Mouse (Mus musculus) Muller cell, postnatal 12 days (primary cell): ENCODE measurements around the gene Sema3a.

Source experiments
- DNase-seq: peaks from one replicate; pipeline ENCODE4 v3.0.0-alpha.2; 2015; ENCODE audit errors: inconsistent ontology term

The Sema3a gene

DNA sequence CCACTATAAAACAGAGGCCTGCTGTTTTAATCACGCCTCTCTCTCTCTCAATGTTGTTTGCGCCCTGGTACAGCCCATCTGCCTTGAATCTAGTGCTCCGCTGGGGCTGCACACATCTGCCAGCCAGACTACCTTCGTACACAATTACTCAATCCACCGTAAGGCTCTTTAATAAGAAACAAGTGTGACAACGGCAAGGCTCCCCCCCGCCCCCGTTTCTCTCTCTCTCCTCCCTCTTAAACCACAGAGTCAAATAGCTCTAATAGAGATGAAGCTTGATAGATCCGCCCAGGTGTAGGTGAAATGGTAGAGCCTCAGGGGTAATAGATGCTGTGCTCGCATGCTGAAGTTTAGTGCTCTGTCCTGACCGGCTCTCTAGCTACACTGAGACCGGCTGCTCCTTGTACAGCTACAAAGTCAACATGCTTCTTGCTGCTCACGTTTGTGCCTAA is at the start of gene Sema3a:
TSS of gene Sema3a (plus strand) at position 174 of the 452 bp plus-strand sequence.
- peak; percentile 12 for DNase-seq

DNA sequence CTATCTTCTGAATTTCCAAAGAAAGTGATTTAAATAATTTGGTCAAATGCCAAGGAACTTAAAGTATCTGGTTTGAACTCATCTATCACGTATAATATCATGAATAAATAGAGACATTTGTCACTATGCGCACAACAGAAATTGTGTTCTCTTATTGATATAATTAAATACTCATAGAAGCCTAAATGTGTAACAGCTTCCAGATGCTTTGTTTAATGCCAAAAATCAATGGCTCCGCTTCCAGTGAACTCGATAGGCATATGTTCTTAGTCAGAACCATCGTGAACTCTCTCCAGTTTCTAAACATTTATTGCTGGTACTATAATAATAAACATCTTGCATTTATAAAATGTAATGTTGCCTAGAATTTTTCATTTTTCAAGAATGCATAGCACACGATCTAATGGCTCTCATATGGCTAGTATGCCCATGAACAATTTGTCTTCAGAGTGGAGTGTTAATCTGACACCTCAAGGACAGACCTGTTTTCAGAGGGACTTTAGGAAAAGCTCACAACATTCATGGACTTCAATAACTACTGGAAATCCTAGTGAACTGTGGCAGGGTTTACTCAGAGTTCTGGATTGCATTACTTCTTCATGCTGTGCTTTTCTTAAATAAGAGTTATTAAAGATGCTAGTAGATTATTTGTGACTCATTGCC is 40.3 kb upstream of the Sema3a start:
- no peak for DNase-seq

DNA sequence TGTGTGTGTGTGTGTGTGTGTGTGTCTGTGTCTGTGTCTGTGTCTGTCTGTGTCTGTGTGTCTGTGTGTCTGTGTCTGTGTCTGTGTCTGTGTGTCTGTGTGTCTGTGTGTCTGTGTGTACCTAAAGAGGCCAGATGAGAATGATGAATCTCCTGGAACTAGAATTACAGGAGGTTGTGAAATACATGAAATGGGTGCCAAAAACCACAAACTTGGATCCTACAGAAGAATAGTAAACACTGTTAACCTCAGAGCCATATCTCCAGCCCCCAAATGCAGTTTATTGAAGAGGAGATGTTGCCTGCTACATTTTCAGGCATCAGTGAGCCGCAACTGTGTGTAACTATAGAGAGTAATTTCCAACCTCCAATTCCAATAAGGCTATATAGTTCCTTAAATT is 34.8 kb upstream of the Sema3a start:
- peak; percentile 5 for DNase-seq

DNA sequence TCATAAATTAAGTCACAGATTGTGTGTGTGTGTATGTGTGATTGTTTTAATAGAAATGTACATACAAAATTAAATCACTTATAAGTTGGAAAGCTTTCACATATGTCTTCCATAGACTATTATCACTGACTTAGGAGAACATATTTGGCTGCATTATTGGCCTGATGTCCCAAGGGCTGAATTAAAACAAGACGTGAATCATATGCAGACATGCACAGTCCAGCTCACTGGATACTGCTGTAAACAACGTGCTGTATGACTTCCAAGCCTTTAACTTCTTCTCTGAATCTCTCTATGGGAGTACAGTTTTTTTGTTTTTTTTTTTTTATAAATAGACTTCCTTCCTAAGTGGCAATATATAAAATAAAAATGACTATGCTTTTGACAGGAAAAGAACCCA is 15.7 kb upstream of the Sema3a start:
- DNase-seq = no peak

DNA sequence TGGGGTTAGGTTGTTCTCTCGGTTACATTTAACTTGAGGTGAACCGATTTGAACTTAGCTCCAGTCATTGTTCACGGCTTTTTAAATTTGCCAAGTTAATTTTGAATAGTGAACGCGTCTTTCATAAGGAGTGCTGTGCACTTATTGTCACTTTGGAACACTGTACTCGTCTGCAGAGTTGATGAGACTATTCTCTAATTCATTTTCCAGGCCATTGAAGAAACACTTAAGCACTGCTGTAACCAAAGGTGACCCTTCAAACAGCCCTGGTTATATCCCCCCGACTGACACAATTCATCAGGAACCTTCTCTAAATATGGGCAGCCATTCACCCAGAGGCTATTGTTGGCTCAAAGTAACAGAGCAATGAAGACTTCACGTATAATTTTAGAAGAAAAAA is 8.0 kb upstream of the Sema3a start:
- DNase-seq = peak; percentile 26

DNA sequence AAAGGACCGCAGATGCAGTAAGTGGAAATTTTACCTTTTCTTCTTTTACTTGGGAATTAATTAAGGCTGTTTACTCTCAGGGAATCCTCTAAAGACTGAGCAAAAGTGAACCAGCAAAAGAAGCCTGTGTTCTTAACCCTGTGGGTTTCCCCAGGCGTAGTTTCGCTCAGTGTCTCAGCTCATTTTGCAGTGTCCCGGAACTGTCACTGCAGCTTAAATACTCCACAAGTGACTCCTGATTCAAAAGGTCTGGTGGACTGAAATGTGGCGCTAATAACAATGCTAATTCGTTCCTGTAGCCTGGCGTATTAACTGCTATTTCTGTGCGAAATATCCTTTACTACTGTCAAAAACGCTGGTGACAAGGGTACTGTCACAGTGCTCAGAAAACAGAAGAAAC is 543 bp downstream of the Sema3a start:
- peak; percentile 11 for DNase-seq

DNA sequence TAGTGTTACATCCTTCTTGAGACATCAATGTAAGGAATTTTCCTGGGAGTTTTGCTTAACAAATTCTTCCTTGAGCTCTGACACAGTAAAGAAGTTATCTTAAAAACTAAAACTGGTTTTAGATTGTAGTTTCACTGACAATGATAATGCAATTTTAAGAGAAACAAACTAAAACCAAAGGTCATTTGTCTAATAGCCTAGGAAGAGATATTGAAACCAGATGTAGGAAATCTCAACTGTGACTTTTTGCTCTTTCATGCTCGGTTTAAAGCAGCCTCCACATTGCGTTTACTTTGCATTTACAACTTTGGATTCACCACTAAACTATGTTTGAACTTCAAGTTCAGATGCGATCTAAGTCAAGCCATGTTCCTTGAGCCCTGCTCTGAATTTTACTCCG is 982 bp downstream of the Sema3a start:
- no peak for DNase-seq

DNA sequence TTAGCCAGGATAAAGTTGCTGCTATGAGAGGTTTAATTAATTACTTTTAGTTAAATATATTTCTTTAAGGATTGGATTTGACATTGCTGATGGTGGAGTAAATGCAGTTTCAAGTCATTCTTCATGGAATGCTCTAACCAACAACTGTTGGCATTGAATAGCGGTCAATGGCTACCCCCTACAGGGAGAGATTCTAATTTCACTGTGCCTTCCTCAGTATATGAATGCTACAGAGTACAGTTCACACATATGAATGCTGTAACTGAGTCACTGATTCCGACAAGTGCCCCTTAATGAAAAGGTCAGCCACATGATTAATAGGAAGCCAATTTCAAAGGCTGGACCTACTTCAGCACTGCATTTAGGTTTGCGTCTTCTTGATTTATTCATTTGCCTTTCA is 1.9 kb downstream of the Sema3a start:
- DNase-seq = no peak

DNA sequence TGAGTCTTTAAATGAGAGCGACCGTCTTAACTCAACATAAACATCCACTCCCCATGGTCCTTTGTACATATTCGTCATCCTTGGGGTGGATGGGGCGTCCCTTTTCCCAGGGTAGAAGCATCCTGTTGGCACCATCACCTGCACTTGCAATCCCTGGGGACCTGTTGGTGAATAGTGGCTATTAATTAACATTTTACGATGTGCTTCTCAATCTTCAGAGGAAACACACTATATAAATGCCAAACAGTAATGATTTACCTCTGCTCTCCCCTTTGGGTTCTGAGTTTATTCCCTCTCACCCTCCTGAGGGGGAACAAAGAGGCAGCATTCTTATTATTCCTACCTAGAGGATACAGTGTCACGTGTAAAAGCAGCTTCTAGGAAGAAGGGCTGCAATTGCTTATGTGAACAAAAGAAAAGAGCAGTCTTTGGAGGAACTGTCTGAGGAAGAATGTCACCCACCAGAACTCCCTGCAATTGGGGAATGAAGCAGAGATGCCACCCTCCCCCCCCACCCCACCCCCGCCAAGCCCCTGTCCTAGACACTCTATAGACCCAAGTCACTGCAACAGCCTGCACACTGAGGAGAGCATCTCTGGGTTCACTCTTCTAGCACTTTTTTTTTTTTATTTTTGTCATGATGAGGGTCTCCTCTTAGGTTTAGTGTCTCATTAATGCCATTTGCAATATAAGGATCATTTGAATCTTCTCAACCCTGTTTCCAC is 19.7 kb downstream of the Sema3a start:
- no peak for DNase-seq

DNA sequence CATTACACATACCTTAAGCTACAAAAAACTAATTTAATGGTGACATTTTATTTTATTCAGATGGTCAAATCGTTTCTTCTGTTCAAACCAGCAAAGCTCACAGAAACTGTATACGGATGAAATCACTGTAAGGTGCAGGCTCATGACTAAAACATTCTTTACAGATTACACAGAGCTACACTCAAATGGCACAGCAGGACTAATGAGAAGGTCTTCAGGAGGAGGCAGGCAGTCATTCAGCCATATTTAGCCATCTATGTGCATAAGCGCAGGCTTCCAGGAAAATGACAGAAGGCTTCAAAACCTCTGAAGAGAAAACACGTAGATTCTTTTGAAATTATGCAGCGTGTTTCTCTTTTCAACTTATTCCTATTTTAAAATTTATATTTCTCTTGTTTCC is 24.7 kb downstream of the Sema3a start:
- peak; percentile 51 for DNase-seq

DNA sequence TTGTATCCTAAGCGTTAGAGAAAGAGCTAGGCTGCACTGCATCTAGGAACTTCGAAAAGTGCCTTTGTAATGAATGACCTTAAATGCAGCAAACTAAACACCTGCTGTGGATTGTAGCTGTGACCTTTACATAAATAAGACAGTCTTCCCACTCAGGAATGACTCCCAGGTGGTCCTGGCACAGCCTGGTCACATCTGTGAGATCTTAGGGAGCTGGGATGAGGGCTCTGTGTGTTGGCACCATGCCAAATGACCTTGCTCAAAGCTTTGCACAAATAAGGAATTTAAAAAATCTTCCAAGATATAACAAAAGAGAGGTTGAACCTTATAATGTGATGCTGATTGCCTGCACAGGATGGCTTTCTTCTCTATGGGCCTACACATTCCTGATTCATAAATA is 25.8 kb downstream of the Sema3a start:
- peak; percentile 29 for DNase-seq

DNA sequence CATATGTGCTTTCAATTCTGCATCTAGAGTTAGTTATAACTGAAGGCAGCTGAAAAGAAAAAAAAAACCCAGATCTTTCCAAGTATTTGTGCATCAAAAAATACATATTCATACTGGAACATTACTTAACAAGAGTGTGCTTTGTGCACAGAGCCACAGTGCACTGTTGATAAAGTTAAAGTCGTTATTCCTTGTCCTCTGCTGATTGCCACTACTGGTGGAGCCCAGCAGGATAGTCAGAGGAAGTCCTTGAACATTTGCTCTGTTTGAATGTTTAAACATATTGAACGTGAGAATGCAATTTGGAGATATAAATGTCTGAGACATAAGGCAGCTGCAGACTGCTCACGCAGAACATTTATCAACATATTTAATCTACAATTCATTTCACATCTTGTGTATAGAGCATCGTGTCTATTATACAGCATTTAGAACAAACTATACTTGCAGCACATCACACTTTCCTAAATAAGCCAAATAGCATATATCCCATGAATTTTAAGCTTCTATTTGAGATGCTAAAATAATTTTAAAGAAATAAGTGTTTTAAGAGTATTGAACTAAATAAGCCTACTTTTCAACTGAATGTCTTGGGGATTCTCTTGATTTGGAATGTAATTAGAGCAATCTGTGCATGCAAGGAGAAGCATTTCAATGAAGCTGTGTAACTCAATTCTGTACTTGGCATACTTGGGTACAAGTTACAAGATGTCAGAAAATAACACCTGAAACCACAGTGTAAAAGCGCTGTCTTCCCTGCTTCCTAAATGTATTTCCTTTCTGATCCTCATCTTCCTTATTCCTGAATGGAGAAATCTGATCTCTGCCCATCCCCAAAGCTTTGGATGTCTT is 32.8 kb downstream of the Sema3a start:
- DNase-seq = no peak

DNA sequence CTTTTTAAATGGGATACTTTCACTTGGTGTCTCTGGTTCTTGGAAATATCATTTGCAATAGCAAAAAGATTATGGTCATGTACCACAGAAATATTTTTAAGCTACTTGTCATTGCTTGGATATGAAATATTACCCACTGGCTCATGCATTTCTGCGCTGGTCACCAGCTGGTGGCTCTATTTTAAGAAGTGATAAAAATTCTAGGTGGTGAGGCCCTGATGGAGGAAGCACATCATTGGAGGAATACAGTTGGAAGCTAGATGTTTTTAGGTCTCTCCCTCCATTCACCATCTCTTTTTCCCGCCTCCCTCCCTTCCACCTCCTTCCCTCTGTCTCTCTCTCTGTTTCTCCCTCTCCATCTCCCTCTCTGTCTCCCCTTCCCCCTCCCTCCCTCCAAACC is 57.0 kb downstream of the Sema3a start:
- no peak for DNase-seq

DNA sequence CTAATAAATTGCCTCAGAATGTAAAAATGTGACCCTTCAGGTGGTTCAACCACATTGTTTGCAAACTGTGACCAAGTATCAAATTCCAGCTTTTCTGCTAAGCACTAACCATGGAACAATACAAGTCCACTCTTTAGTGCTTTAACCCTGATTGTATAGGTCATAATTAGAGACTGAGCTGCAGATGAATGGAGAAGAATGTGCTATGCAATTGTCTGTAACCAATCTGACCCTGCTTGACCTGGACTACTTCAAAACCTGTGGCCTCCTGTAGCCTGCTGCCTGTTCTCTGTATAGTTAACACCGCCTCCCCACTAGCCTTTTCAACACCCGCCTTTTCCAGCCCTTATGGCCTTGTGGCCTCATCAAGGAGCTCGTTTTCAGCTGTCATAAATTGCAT is 72.7 kb downstream of the Sema3a start:
- DNase-seq = no peak

DNA sequence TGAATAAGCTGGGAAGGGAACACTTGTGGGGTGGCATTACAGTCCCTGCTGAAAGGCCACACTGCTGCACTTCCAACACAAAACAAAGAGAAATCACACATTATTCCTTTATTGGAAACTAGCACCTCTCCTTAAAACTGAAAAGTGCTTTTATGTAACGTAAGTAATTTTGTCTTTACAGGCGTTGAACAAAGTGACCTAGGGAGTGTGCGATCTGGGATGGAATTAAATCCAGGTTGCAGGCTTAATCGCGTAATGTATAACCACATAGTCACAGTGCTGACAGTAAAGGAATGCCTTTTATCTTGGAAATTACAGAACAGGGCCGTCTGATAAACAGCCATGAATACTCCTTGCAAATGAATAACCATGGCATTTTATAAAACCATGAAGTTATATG is 74.5 kb downstream of the Sema3a start:
- DNase-seq = no peak

DNA sequence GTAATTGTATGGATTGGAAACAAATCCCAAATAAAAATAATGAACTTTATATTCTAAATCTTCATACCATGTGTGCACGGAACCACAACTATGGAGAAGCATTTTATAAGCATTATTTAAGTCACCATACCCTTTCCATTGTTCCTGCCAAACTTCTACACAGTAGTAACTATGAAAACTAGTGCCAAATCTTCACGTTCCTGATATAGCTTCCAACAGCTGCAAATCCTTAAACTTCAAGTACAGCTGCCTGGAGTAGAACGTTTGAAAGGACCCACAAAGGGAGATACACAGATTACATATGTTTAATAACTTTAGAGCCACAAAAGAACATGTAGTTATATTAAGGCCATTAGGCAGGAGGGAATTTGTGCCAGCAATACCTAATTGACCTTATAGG is 130.1 kb downstream of the Sema3a start:
- DNase-seq = no peak

DNA sequence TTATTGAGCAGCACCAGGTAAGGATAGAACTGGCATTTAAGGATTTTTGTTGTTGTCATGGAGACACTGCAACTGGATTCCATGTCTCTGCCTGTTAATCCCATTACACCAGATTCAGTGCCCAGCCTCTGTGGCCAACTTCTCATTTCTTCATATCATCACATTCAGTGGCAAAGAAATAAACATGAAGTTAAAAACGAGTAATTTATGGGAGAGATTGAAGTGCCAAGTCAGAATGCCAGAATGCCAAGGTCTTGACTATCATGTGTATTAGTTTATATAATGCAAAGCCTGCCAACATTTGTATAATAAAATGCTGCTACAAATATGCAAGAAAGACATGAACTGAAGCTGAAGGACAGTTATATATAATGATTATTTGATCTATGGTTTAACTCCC is 131.1 kb downstream of the Sema3a start:
- no peak for DNase-seq

DNA sequence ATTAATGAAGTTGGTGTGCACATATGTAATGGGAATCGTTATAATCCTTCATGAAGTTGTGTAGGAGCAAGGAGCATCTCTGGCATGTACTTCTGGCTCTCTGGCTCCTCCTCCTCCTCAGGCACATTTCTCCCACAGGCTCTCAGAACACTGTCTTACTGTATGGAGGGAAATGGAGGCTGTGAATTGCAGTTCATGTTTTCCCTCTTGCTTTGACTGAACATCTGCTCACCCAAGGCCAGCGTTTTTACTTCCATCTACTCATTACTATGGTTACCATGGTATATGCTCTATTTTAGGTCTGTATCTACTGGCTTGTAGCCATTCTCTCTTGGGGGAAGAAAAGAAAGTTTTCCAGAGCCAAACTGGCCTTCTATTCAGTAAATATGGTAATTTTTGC is 137.9 kb downstream of the Sema3a start:
- no peak for DNase-seq

DNA sequence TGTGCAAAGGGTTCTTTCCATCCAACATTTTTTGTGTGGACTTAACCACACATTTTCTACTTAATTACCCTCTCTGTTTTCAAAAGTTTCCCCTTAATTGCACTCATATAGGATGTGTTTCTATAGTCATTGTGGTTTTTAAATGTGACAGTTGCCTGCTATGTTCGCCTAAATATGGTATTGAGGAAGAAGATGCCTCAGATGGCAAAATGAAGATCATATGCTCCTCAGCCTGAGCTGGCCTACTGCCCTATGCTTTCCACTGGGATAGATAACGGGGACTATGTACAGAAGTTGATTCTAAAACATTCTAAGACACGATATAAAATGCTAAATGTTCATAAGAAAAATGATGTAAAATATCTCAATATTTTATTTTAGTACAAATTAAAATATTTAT is 138.3 kb downstream of the Sema3a start:
- DNase-seq = peak; percentile 34

DNA sequence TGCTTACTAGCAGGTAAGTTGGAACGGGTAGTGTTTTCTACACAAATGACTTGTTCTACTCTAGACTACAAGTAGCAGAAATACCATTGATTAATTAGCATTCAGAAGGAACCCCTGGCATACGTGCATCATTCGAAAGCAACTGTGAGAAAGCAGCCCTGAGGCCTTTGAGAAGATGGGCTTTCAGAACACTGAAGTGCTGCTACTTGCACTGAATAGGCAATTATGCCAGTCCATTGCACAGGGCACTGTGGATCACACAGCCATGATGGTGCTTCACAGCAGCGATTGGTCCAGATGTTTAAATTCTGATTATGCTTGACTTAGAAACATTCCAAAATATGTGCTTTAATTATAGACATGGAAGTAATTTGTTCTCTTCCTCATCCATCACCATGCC is 187.5 kb downstream of the Sema3a start:
- DNase-seq = no peak

DNA sequence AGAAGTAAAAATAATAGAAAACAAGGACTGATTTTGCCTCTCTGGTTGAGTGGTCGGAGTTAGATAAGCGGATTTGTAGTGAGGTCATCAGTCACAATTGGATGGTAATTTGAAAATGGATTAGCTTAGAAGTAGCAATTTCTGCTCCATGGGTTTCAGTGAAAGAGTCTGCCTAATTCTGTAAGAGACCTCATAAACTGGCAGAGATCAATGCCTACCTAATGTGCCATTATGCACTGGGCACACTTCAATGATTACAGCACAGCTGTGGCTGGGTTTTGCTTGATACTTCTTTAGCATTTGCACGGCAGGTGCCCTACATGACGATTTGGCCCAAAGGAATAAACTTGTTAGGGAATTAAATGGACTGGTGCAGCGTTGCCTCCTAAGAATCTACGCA is 188.8 kb downstream of the Sema3a start:
- DNase-seq = no peak

DNA sequence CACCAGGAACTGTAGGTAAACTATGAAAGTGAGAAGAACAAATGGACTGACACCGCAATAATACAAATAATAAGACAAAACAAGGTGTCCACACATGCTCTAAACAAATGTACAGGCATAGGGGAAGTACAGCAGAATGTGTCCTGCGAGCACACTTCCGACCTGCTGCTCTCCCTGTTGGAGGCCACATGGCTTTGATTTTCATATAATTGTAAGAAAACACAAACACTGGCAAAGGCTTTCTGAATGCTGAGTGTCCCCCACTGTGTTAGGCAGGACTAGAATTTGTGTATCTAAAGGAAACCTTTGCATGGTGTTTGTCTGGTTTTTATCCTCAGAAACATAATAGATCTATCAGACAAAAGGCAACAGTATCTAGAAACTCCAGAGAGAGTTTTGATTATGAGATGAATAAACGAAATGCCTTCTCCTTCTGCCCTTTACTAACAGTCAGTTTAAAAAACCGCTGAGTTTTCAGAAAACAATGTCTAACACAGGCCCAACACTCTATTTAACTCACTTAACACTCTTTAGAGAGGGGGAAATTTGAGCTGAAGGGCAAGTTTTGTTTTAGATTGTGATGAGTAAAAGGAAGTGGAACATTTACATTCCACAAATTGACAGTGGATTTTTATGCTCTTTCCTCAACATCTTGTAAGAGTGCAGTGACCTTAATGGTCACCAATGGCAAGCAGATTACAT is 193.7 kb downstream of the Sema3a start:
- DNase-seq = no peak
